Mouse (Mus musculus) kidney, postnatal 0 days (tissue): Measurements from ENCODE around the gene Slc17a5. TPM values are rescaled to one million over a fixed set of nuclear protein-coding genes. Genes with fewer than 3 reads are reported as not detected.

ENCODE experiments used
- ATAC-seq: fragments of 200-750 bp; cut with Nextera tagmentation; replicated peaks from 2 replicates; pipeline ENCODE4 v1.8.0; 2017; ENCODE audit warnings: low read depth, moderate number of reproducible peaks, moderate TSS enrichment, moderate library complexity; ENCODE audit not compliant: low FRiP score
- DNase-seq: peaks from one replicate; pipeline ENCODE4 v3.0.0-alpha.2; 2016; ENCODE audit warnings: low spot score
- H3K27ac ChIP-seq: fragments of 300-500 bp; sonication (generic); 2 replicates; pipeline ENCODE4 v1.5.1; 2014; ENCODE audit warnings: mild to moderate bottlenecking
- H3K27me3 ChIP-seq: fragments of 300-500 bp; sonication (generic); 2 replicates; pipeline ENCODE4 v1.6.1; 2014; ENCODE audit warnings: low read length, mixed read lengths; ENCODE audit not compliant: insufficient read depth
- H3K36me3 ChIP-seq: fragments of 300-500 bp; sonication (generic); 2 replicates; pipeline ENCODE4 v1.6.1; 2014; ENCODE audit warnings: low read length, mixed read lengths; ENCODE audit not compliant: insufficient read depth
- H3K4me1 ChIP-seq: fragments of 300-500 bp; sonication (generic); replicated peaks from 2 replicates; pipeline ENCODE4 v1.6.1; 2014; ENCODE audit warnings: antibody characterized with exemption, low read length, mixed read lengths; ENCODE audit not compliant: insufficient read depth
- H3K4me2 ChIP-seq: fragments of 300-500 bp; sonication (generic); 2 replicates; pipeline ENCODE4 v1.6.1; 2014; ENCODE audit warnings: mild to moderate bottlenecking, low read length, moderate library complexity, mixed read lengths
- H3K4me3 ChIP-seq: fragments of 300-500 bp; sonication (generic); replicated peaks from 2 replicates; pipeline ENCODE4 v1.5.1; 2014; ENCODE audit warnings: low read depth, low read length
- H3K9ac ChIP-seq: fragments of 300-500 bp; sonication (generic); 2 replicates; pipeline ENCODE4 v1.6.1; 2014; ENCODE audit warnings: low read depth, low read length
- H3K9me3 ChIP-seq: fragments of 300-500 bp; sonication (generic); replicated peaks from 2 replicates; pipeline ENCODE4 v1.6.1; 2016; ENCODE audit warnings: low read length, inconsistent platforms, mixed read lengths
- CTCF ChIP-seq: IDR thresholded peaks from 2 replicates; pipeline ENCODE4 v1.5.1; 2016; ENCODE audit warnings: antibody characterized with exemption, low read depth, mild to moderate bottlenecking, moderate library complexity
- WGBS: fragments of 180-500 bp; shearing (Covaris S2); extraction: QIAGEN DNeasy Blood & Tissue Kit; methylation state at CpG from one replicate; pipeline ENCODE4 v1.1.7; 2014; 5-methylcytosine and 5-hydroxymethylcytosine counted together
- polyA plus RNA-seq: library from polyadenylated mRNA; unstranded; fragments of >200 nt; fragmentation: Nextera tagmentation; extraction: Ambion mirVana; gene quantifications from 2 replicates; pipeline ENCODE4 v1.2.1, GENCODE M21; 2015

Gene Slc17a5
- 17.7 and 20.4 TPM in 2 replicates for polyA plus RNA-seq

DNA sequence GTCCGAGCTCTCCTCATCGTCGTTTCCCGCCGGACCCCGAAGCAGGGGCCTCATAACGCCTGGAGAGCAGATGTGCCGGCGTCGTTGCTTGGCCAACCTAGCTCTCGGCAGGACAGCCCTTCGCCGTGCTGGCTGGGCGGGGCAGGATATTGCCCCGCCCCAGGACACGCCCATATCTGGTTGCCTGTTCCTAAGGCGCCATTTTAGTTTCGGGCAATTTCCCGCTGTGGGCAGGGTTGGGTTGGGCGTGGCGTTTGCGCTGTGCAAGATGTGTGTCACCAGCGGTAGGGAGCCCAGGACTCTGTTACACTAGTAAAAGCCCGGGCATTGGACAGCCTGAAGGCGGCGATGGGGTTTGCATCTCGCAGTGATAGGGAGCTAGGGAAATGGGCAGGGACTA is at the start of gene Slc17a5:
Gene Slc17a5, minus strand, starts transcription at position 128 of the 400 bp plus-strand sequence.
- Histone ChIP-seq H3K36me3 (no peaks in the 10 kb centered on the region), H3K4me3 (peak within 1 kb of the TSS; percentile 73), H3K4me2 (peak within 1 kb of the TSS; percentile 77), H3K9ac (peak within 1 kb of the TSS; percentile 73), H3K4me1 (peaks cover 3% of the 10 kb centered on the region; the same call in 1 of the 2 replicates), H3K27me3 (no peaks in the 10 kb centered on the region), H3K9me3 (no peaks in the 10 kb centered on the region), H3K27ac (peak within 1 kb of the TSS; percentile 70)
- ATAC-seq: peak; percentile 97
- peak; percentile 24; the same call in 1 of the 2 replicates for TF ChIP-seq CTCF
- peak; percentile 98 for DNase-seq
- 0% methylated on average over 27 of the region's 27 CpGs for WGBS

DNA sequence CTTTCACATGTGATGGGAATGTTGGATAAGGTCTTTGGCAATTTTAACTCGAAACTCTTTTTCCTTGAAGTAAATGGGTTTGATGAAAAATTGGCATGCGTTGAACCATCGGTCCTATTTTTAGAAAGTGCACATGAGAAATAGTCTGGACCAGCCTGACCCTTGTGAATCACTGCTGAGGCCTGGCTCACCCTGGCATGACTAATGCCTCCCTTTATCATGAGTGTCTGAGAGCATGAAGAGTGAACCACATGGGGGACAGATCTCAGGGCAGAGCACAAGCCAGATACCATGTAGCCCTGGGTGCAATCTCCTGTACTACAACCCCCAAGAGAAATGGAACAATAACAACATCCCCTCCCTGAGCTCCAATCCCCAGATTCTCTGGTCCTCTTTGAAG is 46.1 kb upstream of the Slc17a5 start:
- Histone ChIP-seq H3K4me3 (no peak overlapping the region), H3K4me2 (no peak overlapping the region), H3K27me3 (no peaks in the 10 kb centered on the region), H3K9me3 (no peaks in the 10 kb centered on the region), H3K4me1 (0 out of 2 replicates have a peak, but pooled peaks cover 3% of the 10 kb centered on the region), H3K9ac (no peak overlapping the region), H3K27ac (no peak overlapping the region), H3K36me3 (no peaks in the 10 kb centered on the region)
- DNase-seq: no peak
- WGBS: 91% methylated on average over 3 of the region's 3 CpGs
- no peak for TF ChIP-seq CTCF
- no peak for ATAC-seq

DNA sequence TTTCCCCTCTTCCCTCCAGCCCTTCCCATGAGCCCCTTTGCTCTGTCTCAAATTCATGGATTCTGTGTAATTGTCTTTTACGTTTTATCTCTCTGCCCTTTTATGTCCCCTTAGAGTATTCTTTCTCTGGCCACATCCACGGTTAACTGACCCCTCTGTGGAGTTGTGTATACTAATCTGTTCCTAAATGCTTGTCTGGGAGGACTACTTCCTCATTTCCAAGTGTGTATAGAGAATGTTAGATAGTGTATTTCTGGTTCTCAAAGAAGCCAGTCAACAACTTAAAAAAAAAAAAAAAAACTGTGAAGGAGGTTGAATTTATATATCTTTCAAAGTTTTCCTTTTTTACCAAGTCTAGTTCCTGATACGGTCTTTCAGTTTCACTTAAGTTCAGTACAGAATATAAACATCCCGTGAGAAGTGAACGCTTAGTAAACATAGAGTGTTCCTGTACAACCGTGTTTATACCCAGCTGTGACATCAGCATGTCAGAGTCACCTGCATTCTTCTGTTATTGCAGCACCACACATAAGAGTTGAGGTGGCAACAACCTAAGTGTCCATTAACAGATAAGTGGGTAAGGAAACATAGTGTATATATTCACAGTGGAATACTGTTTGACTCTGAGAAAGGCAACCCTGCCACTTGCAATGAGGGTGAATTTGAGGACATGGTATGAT is 44.1 kb upstream of the Slc17a5 start:
- Histone ChIP-seq H3K4me3 (no peak overlapping the region), H3K27ac (no peak overlapping the region), H3K9ac (no peak overlapping the region), H3K4me2 (no peak overlapping the region), H3K36me3 (no peaks in the 10 kb centered on the region), H3K4me1 (0 out of 2 replicates have a peak, but pooled peaks cover 3% of the 10 kb centered on the region), H3K27me3 (no peaks in the 10 kb centered on the region), H3K9me3 (no peaks in the 10 kb centered on the region)
- WGBS: 68% methylated on average over 6 of the region's 6 CpGs
- ATAC-seq: no peak
- no peak for TF ChIP-seq CTCF
- DNase-seq: no peak

DNA sequence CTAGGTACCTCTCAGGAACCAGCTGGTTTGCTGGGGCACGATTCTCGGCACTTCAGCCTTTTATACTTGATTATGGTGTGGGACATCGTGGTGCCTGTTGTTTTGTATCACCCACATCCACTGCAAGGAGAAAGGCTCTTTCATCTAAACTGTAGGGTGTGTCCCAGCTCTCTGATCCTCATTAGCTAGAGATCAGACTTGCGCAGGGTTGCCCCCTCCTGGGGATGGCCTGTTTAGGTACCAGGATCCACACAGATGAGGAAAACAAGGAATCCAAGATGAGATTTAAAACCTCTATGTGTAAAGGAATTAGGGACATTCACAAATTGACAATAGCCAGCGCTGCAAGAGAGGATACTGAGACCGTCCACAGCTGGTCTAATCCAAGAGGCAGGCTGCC is 42.1 kb upstream of the Slc17a5 start:
- Histone ChIP-seq H3K36me3 (no peaks in the 10 kb centered on the region), H3K4me3 (no peak overlapping the region), H3K27me3 (no peaks in the 10 kb centered on the region), H3K4me1 (0 out of 2 replicates have a peak, but pooled peaks cover 3% of the 10 kb centered on the region), H3K4me2 (peak overlapping the region; percentile 32), H3K9me3 (no peaks in the 10 kb centered on the region), H3K27ac (no peak overlapping the region), H3K9ac (no peak overlapping the region)
- peak; percentile 63 for DNase-seq
- WGBS: 49% methylated on average over 6 of the region's 6 CpGs
- ATAC-seq: no peak
- TF ChIP-seq CTCF: peak; percentile 64

DNA sequence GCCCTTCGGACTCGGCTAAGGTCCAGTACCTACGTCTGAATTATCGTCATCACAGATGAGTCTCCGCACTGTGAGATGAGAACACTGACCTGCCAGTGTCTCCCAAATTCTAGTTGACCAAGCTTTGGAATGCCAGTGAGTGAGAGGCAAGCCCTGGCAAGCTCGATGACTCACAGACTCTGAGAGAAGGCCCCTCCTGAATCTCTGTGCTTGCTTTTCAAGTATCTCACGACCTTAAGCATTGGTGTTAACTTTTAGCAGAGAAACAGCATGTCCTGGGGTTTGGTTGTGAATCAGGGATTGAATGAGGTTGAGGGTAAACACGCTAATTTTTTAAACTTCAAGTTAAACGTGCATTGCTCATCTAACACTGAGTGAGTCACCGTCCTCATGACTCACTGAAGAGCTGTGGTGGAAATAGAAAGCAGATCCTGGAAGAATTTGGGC is 35.5 kb upstream of the Slc17a5 start:
- no peaks in the 10 kb centered on the region for H3K9me3 ChIP-seq
- H3K36me3 ChIP-seq: no peaks in the 10 kb centered on the region
- no peak for TF ChIP-seq CTCF
- H3K4me3 ChIP-seq: no peak overlapping the region
- no peaks in the 10 kb centered on the region for H3K27me3 ChIP-seq
- WGBS: 77% methylated on average over 10 of the region's 10 CpGs
- ATAC-seq (no peak), DNase-seq (no peak)
- no peaks in the 10 kb centered on the region for H3K4me1 ChIP-seq
- H3K9ac ChIP-seq: no peak overlapping the region
- H3K27ac ChIP-seq: no peak overlapping the region
- no peak overlapping the region for H3K4me2 ChIP-seq

DNA sequence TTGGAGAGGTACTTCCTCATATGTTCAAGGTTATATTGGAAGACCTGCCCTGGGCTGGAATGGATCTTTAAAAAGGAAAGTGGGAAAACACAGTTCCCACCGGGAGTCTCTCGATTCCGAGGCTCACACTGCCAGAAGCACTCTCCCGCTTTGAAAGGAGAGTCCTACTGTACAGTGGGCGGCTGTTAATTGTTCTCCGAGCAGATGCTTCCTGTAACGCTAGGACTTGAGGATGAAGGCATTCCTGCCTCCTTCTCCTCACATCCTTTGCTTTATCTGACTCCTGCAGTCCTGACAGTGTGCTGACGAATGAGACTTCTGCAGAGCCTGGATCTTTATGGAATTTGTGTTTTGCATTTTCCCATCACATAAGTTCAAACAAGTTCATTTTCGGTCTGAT is 31.4 kb upstream of the Slc17a5 start:
- Histone ChIP-seq H3K27me3 (no peaks in the 10 kb centered on the region; the same call in 1 of the 2 replicates), H3K27ac (peak overlapping the region; percentile 47), H3K4me1 (no peaks in the 10 kb centered on the region), H3K9me3 (no peaks in the 10 kb centered on the region), H3K36me3 (no peaks in the 10 kb centered on the region), H3K9ac (no peak overlapping the region), H3K4me2 (no peak overlapping the region), H3K4me3 (no peak overlapping the region)
- ATAC-seq (no peak), DNase-seq (peak; percentile 52)
- WGBS: 75% methylated on average over 9 of the region's 9 CpGs
- TF ChIP-seq CTCF: no peak
